Mouse (Mus musculus): ENCODE data around the gene Trpm7.

DNA sequence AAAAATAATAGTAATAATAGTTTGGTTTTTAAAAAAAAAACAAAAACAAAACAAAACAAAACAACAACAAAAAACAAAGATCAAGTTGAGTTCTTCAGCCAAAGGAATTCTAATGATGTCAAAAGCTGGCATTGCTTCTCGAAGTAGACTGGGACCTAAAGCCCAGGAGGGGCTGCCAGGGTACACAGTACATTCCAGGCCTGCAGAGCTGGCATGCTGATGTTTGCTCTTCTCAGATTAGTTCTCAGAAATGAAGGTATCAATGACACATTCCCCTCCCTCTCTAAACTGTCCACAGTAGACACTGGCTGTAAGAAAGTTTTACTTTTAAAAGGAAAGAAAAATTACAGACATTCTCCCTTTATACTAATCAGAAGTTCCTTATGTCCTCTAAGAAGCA is 40.2 kb upstream of the Trpm7 start:
- TF ChIP-seq CTCF (IDR thresholded peaks at IDR 0.05; ENCODE audit: insufficient read depth, low read length), result no peak
- TF ChIP-seq POLR2A (IDR thresholded peaks at IDR 0.05; ENCODE audit: borderline replicate concordance, extremely low read depth, low read depth, low read length), result no peak
